Mouse (Mus musculus): ENCODE measurements at regions not wholly inside any gene's neighbourhood (a gene's known extent, or its start where the extent isn't known, plus 50 kb on each side); places are given as distances from the start of the nearest gene placed in this dataset.
"Not testable (repeated sequence)": the region's sequence is repeated elsewhere in the genome, so short reads cannot be mapped to it uniquely, and the experiment has no call there.

DNA sequence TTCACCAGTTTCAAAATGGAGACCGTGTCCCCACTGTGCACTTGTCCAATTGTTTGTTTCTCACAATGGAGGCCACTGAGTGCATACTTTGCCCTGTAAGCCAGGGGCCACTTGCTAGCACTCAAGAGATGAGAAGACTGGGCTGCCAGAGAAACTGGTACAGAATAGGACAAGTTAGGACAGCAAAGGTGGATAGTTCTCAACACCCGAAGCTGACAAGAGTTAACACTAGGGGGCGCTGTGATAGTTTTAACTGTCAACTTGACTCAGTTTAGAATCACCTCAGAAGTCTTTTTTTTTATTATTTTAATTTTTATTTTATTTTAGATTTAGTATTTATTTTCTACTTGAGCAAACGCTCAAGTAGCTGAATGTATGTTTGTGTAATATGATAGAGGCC lies 188.2 kb upstream of the Asap2 start:
- not testable (repeated sequence) for DNase-seq (ENCODE audit: low spot score)

DNA sequence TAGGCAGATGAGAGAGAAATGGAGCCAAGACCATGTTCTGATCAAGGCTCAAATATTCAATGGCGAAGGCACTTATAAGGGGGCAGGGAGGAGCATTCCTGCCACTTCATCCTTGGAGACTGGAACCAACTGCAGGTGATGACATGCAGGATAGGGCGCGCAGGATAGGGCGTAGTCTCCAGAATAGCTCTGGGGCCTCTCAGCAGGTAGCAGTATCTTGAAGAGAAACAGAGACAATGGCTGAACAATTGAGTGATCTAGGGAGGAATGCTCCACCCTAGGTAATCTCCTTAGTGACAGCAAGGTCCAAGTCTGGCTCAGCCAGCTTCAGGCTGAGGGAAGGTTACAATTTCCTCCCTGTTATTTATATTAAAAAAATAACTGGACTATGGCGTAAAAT lies 184.8 kb upstream of the Asap2 start:
- not testable (repeated sequence) for DNase-seq (ENCODE audit: low spot score)

DNA sequence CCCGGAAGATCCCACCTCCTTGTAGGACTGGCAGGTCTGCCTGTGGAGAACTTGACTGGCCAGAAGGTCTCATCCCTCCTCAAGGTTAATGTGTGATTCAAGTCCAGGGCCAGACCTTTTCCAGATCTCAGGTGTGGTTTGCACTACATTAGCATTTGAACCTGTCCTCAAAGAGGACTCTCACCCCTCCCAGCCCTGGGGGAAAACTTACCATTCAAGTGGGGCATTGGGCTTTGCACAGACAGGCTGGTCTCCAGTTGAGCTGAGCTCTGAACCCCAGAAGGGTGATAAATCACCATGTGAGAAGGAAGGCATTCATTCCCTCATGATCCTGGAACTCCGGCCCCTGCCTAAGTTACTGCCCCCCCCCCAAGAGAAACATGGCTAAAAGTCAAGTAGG lies 183.6 kb upstream of the Asap2 start:
- DNase-seq (ENCODE audit: low spot score), result no peak

DNA sequence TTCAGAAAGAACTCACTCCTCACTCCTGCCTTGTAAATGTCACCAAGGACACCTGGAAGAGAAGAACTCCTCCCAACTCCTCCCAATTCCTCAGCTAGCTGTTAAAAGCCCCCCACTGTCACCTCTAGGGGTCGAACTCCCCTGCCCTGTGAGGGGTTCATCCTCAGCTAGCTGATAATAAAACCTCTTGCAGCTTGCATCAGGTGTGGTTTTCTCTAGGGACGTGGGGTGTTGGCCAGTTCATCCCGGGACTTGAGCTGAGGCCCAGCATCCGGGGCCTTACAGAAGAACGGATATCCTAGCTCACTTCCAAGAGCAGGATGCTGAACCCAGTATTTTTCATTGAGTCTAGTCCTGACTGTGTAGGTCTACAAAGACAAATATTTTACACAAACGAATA lies 176.4 kb upstream of the Asap2 start:
- not testable (repeated sequence) for DNase-seq (ENCODE audit: low spot score)

DNA sequence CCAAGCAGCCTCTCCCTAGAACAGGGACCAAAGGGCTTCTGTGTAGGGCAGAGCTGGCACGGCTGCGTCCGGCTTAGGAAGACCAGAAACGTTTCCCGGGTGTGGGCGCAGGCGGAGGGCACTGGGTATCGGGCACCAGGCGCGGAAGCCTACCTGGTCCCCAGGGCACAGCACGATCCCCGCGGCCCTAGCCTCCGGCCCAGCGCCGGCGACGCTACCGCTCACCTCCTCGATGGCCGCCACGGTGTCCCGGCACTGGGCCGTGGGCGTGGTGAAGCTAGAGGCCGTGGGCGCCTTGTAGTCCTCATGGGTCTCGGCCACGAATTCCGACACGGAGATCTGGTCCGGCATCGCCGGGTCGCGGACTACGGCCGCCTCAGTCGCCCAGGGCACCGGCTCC lies 175.1 kb upstream of the Asap2 start:
- DNase-seq (ENCODE audit: low spot score), result not testable (repeated sequence)

DNA sequence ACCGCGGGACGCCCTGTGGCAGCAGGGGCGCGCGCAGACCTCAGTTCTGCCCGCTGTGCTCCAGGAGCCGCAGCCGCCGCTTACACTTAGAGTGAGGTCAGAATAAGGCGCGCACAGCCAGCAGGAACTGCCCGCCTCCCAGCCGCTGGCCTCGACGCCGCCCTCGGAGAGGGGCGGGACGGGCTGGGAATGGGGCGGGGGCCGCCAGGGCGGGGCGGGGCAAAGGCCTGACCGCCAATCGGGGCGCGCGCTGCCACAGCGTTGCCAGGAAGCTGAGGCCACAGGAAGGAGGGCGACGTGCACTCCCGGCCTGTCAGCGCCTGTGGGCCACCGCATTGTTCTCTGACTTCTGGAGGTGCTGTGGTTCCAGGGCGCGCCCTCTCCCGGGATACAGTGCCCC lies 174.7 kb upstream of the Asap2 start:
- peak; percentile 24 for DNase-seq (ENCODE audit: low spot score)

DNA sequence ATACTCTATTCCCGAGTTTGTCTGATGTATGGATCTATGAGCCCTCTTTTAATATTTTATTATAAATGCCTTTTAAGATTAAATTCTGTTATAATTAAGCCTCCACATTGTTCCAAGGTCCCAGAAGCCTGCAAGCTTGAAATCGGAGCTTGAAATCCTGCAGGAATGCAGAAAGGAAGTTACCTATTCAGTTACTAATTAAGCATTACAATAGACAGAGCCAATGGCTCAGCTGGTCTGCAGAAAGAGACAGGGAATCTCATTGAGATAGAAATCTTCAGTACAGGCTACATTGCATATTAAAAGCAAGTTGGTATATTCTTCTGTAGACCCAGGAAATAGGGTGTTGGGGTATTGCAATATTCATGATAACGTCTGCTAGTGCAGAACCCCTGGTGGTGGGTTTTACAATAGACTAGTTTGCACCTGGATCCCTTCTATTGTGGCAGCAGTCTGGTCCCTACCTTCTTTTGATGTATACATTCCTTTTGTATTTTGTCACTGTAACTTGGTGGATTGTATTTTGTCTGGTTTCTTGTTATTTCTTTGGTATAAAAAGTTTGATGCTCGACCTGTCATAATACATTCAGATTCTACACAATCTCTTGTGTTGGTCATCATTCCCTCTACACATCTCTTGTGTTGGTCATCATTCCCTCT lies 146.5 kb upstream of the Asap2 start:
- DNase-seq (ENCODE audit: low spot score), result not testable (repeated sequence)

DNA sequence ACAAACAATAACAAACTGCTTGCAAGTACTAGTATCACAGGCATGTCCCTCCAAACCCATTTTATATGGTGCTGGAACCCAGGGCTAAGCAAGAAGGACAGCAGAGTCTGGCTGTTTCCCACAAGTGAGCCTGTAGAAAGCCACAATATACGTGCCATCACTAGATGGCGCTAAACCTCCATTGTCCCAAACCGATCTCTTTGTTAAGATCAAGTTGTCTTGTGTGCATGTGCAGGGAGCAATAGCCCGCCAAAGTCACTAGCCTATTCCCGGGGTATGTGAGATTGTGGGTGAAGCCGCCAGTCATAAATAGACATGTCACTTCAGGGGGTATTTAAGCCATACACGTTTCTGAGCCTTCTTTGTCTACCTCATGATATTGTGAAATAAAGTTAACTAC lies 145.4 kb upstream of the Asap2 start:
- not testable (repeated sequence) for DNase-seq (ENCODE audit: low spot score)

DNA sequence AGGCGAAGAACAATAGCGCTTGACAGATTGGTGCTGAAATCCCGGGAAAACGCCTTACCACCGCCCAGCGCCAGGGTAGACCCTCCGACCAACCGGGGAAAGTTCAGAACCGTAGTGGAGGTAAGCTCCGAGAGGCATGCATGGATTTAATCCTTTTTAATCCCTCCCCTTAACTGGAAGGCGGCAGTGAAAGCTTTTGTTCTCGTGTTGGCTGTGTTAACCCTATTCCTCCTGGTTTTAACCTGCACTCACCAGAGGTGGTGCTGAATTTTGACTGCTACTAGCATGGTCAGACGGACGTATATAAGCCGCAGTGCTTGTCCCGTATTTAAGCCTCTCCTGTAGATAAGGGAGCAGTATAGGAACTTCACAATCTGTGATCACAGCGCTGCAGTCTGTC lies 145.0 kb upstream of the Asap2 start:
- no peak for DNase-seq (ENCODE audit: low spot score)

DNA sequence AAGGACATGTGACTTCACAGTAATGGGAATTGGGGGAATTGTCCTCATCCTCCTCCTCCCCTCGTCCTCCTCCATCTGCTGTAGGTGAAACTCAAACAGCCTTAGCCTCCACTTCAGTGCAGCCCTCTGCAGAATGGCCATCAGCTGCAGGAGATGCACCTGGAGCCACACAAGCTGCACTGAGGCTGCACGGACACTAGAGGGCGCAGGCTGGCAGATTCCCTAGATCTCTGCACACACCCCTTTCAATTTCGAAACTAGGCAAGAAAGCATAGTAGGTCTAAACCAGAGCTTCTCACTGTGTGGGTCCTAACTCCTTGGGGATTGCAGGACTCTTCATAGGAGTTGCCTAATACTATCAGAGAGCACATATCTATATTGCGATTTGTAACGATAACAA lies 106.2 kb upstream of the Asap2 start:
- DNase-seq (ENCODE audit: low spot score), result not testable (repeated sequence)

DNA sequence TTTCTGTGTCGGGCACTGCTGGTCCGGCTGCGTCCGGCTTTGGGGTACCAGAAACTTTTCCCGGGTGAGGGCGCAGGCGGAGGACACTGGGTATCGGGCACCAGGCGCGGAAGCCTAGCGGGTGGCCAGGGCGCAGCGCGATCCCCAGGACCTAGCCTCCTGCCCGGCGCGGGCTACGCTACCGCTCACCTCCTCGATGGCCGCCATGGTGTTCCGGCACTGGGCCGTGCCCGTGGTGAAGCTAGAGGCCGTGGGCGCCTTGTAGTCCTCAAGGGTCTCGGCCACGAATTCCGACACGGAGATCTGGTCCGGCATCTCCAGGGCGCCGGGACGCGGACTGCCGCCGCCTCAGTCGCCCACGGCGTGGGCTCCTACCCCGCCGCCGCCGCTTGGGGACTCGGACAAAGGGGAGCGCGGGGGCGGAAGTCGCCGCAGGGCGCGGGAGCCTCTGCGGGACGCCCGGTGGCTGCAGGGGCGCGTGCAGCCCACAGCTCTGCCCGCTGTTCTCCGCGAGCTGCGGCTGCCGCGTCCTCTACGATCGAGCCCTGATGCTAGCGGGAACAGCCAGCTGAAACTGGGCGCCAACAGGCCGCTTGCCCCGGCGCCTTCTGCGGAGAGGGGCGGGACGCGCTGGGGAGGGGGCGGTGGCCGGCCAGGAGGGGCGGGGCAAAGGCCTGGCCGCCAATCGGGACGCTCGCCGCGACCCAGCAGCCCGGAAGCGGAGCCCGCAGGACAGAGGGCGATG lies 69.4 kb upstream of the Asap2 start:
- DNase-seq (ENCODE audit: low spot score), result peak; percentile 40

DNA sequence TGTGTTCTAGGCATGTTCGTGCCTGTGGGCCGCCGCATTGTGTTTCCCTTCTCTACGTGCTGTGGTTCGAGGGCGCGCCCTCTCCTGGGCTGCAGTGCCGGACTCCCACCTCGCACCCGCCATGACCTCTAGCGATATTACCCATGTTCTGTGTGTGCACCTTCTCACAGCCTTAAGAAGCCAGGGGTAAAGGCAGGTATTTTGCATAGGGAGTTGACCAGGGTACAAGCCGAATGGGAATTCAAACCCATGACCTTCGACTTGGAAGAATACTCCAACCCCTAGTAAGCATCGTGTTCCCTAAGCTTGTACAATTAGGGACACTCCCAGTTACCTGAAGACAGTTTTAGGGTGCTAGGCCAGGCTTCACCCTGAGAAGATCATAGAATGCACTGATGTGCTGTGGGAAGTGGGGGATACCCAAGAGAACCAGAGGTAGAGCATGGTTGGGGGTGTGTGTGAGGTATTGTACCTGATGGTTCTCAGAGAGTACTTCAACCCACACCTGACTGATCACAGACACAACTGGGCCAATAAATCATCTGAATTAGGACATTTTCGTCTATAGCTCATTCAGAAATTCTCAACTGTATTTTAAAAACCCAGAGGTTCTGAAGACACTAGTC lies 68.7 kb upstream of the Asap2 start:
- not testable (repeated sequence) for DNase-seq (ENCODE audit: low spot score)

DNA sequence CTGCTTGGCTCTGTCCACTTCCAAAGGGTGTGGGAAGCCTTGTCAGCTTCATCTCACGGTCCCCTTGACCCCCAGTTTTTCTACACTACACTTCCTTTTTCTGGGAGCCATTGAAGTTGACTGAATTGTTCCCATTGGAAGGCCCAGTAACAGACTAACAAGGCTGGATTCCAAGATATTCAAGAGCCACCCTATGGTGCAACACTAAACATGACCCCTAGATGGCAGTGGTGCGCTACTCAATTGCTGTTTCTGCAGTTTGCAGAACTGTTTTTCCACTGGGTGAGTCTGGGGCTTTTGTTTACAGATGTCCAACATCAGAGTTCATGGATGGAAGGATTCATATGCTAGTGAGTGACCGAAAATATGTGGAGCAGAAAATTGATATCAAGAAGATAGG lies 61.3 kb upstream of the Asap2 start:
- peak; percentile 12 for DNase-seq (ENCODE audit: low spot score)

Data from T-cell, adult 2 months (primary cell).